Mouse (Mus musculus) heart, embryonic 14.5 days (tissue): ENCODE results near the gene Ubxn11. TPM values are rescaled to one million over a fixed set of nuclear protein-coding genes. Genes with fewer than 3 reads are reported as not detected.

ENCODE experiments used
- ATAC-seq: fragments of 200-750 bp; cut with Nextera tagmentation; 2 replicates; pipeline ENCODE4 v1.8.0; 2017; ENCODE audit warnings: low read depth, moderate TSS enrichment; ENCODE audit not compliant: insufficient number of reproducible peaks, insufficient read depth, low FRiP score
- H3K27ac ChIP-seq, 2 experiments: fragments of 200-500 bp in 1 of 2; fragments of 300-500 bp in 1 of 2; sonication (generic) in 1 of 2; replicated peaks in 1 of 2; 2 replicates each; pipeline ENCODE4 v1.5.1; 2012 to 2014; ENCODE audit warnings: low read depth in 2 of 2, low read length in 2 of 2, control low read depth in 1 of 2, mild to moderate bottlenecking in 1 of 2, mixed read lengths in 1 of 2; ENCODE audit not compliant: control insufficient read depth in 1 of 2, insufficient read depth in 1 of 2
- H3K27me3 ChIP-seq: fragments of 300-500 bp; sonication (generic); 2 replicates; pipeline ENCODE4 v1.6.1; 2014; ENCODE audit warnings: mild to moderate bottlenecking, low read length, control low read depth; ENCODE audit not compliant: control insufficient read depth, insufficient read depth
- H3K36me3 ChIP-seq: fragments of 300-500 bp; sonication (generic); 2 replicates; pipeline ENCODE4 v1.6.1; 2014; ENCODE audit warnings: mild to moderate bottlenecking, control low read depth, low read length, mixed read lengths; ENCODE audit not compliant: control insufficient read depth, insufficient read depth
- H3K4me1 ChIP-seq, 2 experiments: fragments of 200-500 bp in 1 of 2; fragments of 300-500 bp in 1 of 2; sonication (generic) in 1 of 2; 2 replicates each; pipeline ENCODE4 v1.6.1; 2012 to 2014; ENCODE audit warnings: low read length in 2 of 2, control low read depth in 1 of 2, mixed read lengths in 1 of 2; ENCODE audit not compliant: control insufficient read depth in 2 of 2, insufficient read depth in 2 of 2
- H3K4me2 ChIP-seq: fragments of 300-500 bp; sonication (generic); 2 replicates; pipeline ENCODE4 v1.6.1; 2014; ENCODE audit warnings: mild to moderate bottlenecking, low read length
- H3K4me3 ChIP-seq, 2 experiments: fragments of 200-500 bp in 1 of 2; fragments of 300-500 bp in 1 of 2; sonication (generic) in 1 of 2; 2 replicates each; pipeline ENCODE4 v1.5.1; 2012 to 2014; ENCODE audit warnings: low read length in 2 of 2, mild to moderate bottlenecking in 2 of 2, control low read depth in 1 of 2, low read depth in 1 of 2, moderate library complexity in 1 of 2; ENCODE audit not compliant: control insufficient read depth in 1 of 2, insufficient read depth in 1 of 2
- H3K9ac ChIP-seq: fragments of 300-500 bp; sonication (generic); 2 replicates; pipeline ENCODE4 v1.6.1; 2014; ENCODE audit warnings: mild to moderate bottlenecking, low read length
- H3K9me3 ChIP-seq: fragments of 300-500 bp; sonication (generic); 2 replicates; pipeline ENCODE4 v1.6.1; 2016; ENCODE audit warnings: low read length, control low read depth; ENCODE audit not compliant: control insufficient read depth
- WGBS: fragments of 180-500 bp; shearing (Covaris S2); extraction: QIAGEN DNeasy Blood & Tissue Kit; methylation state at CpG from one replicate; pipeline ENCODE4 v1.1.7; 2014; 5-methylcytosine and 5-hydroxymethylcytosine counted together
- polyA plus RNA-seq: library from polyadenylated mRNA; unstranded; fragments of >200 nt; fragmentation: Nextera tagmentation; extraction: Ambion mirVana; gene quantifications from 2 replicates; pipeline ENCODE4 v1.2.1, GENCODE M21; 2014

Ubxn11 gene
- polyA plus RNA-seq, 1 experiment from 2014 or later: 2.9 TPM

- 44% methylated on average over 8 of the region's 8 CpGs for WGBS
- Histone ChIP-seq H3K9me3 (no peaks in the 10 kb centered on the region), H3K36me3 (no peaks in the 10 kb centered on the region), H3K27me3 (peaks cover 28% of the 10 kb centered on the region), H3K4me3 (no peak overlapping the region), H3K27ac (no peak overlapping the region), H3K9ac (no peak overlapping the region), H3K4me1 (peaks cover 4% of the 10 kb centered on the region in 2 experiments; a peak in 2 of 4 replicates), H3K4me2 (no peak overlapping the region)
- no peak for ATAC-seq
Observed at GRCm38 (mm10) chr4:134061944-134062446, 40.4 kb upstream of the Ubxn11 start.

- Histone ChIP-seq H3K27ac (no peak overlapping the region), H3K9ac (no peak overlapping the region), H3K4me3 (no peak overlapping the region), H3K27me3 (peaks cover 28% of the 10 kb centered on the region), H3K9me3 (no peaks in the 10 kb centered on the region), H3K36me3 (no peaks in the 10 kb centered on the region), H3K4me1 (peaks cover 4% of the 10 kb centered on the region in 2 experiments; a peak in 2 of 4 replicates), H3K4me2 (no peak overlapping the region)
- WGBS: 65% methylated on average over 8 of the region's 8 CpGs
- ATAC-seq: no peak
Observed at GRCm38 (mm10) chr4:134062561-134062960, 39.8 kb upstream of the Ubxn11 start.

GRCm38 (mm10) chr4:134065431-134066004 is 36.9 kb upstream of the Ubxn11 start:
- no peaks in the 10 kb centered on the region; a peak in 1 of 4 replicates for H3K4me1 ChIP-seq
- H3K36me3 ChIP-seq: no peaks in the 10 kb centered on the region
- no peak overlapping the region for H3K4me3 ChIP-seq
- WGBS: 24% methylated on average over 23 of the region's 23 CpGs
- H3K9me3 ChIP-seq: no peaks in the 10 kb centered on the region
- H3K4me2 ChIP-seq: no peak overlapping the region
- H3K27me3 ChIP-seq: peaks cover 20% of the 10 kb centered on the region
- no peak for ATAC-seq
- H3K27ac ChIP-seq: no peak overlapping the region
- H3K9ac ChIP-seq: no peak overlapping the region

GRCm38 (mm10) chr4:134067383-134067782 is 35.0 kb upstream of the Ubxn11 start:
- Histone ChIP-seq H3K4me2 (no peak overlapping the region), H3K27me3 (peaks cover 16% of the 10 kb centered on the region), H3K36me3 (no peaks in the 10 kb centered on the region), H3K9ac (no peak overlapping the region), H3K4me3 (no peak overlapping the region), H3K9me3 (no peaks in the 10 kb centered on the region), H3K4me1 (no peaks in the 10 kb centered on the region; a peak in 1 of 4 replicates), H3K27ac (no peak overlapping the region)
- ATAC-seq: no peak
- 85% methylated on average over 8 of the region's 8 CpGs for WGBS

GRCm38 (mm10) chr4:134067833-134068544 is 34.4 kb upstream of the Ubxn11 start:
- H3K27ac ChIP-seq: no peak overlapping the region
- no peaks in the 10 kb centered on the region for H3K9me3 ChIP-seq
- peaks cover 14% of the 10 kb centered on the region for H3K27me3 ChIP-seq
- H3K9ac ChIP-seq: no peak overlapping the region
- H3K4me1 ChIP-seq: no peaks in the 10 kb centered on the region; a peak in 1 of 4 replicates
- ATAC-seq: no peak
- no peak overlapping the region for H3K4me2 ChIP-seq
- no peaks in the 10 kb centered on the region for H3K36me3 ChIP-seq
- 75% methylated on average over 7 of the region's 7 CpGs for WGBS
- no peak overlapping the region for H3K4me3 ChIP-seq

- ATAC-seq: no peak
- 83% methylated on average over 4 of the region's 4 CpGs for WGBS
- no peak overlapping the region for H3K9ac ChIP-seq
- no peaks in the 10 kb centered on the region for H3K36me3 ChIP-seq
- no peak overlapping the region for H3K27ac ChIP-seq
- no peak overlapping the region for H3K4me3 ChIP-seq
- no peaks in the 10 kb centered on the region; a peak in 1 of 4 replicates for H3K4me1 ChIP-seq
- H3K27me3 ChIP-seq: peaks cover 8% of the 10 kb centered on the region; the same call in 1 of the 2 replicates
- no peaks in the 10 kb centered on the region for H3K9me3 ChIP-seq
- H3K4me2 ChIP-seq: no peak overlapping the region
Observed at GRCm38 (mm10) chr4:134068793-134069580, 33.4 kb upstream of the Ubxn11 start.

- 18% methylated on average over 3 of the region's 3 CpGs for WGBS
- Histone ChIP-seq H3K9ac (no peak overlapping the region), H3K36me3 (no peaks in the 10 kb centered on the region), H3K27ac (no peak overlapping the region), H3K9me3 (no peaks in the 10 kb centered on the region), H3K27me3 (peaks cover 27% of the 10 kb centered on the region), H3K4me3 (no peak overlapping the region), H3K4me1 (peaks cover 9 to 13% of the 10 kb centered on the region in 2 experiments; a peak in 3 of 4 replicates), H3K4me2 (no peak overlapping the region)
- 0 out of 2 replicates have a peak, but pooled peaks have one; percentile 18 for ATAC-seq
Observed at GRCm38 (mm10) chr4:134078694-134079093, 23.7 kb upstream of the Ubxn11 start.
